Mouse (Mus musculus): ENCODE measurements around the gene Smarca1.

DNA sequence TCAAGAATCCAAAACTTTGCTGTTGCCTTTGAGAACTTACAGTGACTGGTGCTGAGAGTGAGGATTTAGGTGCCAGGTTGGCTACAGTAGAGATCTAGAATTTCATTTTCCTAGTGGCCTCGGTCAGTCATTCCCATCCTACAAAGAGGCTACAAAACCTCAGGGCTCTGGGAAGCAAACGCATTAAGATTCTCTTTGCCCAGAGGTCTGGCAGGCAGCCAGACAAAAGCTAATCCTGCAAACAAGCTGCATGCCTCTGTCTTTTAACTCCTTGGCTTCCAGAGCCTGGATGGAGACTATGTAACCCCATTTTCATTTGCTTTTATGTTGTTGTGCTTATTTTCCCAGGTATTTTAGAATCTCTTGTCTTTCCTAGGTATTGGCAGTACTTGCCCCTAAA lies 45.0 kb upstream of the Smarca1 start:
- TF ChIP-seq CTCF (IDR thresholded peaks at IDR 0.05; ENCODE audit: control insufficient read depth, insufficient read depth, insufficient replicate concordance, low read depth, low read length) (no peak), POLR2A (IDR thresholded peaks at IDR 0.05; ENCODE audit: control insufficient read depth, low read depth, low read length) (no peak)

Data from testis, adult 2 months (tissue).